Mouse (Mus musculus) testis, adult 2 months (tissue): ENCODE results near the gene Myoz2.

Experiments used
- CTCF ChIP-seq: fragments of 200-500 bp; IDR thresholded peaks from 2 replicates; pipeline ENCODE4 v1.5.1; 2012; ENCODE audit warnings: low read depth, mild to moderate bottlenecking, inconsistent platforms, low read length, moderate library complexity; ENCODE audit not compliant: control insufficient read depth, insufficient read depth, insufficient replicate concordance
- POLR2A ChIP-seq: fragments of 200-500 bp; IDR thresholded peaks from 2 replicates; pipeline ENCODE4 v1.6.1; 2012; ENCODE audit warnings: low read depth, mild to moderate bottlenecking, inconsistent platforms, low read length, moderate library complexity; ENCODE audit not compliant: control insufficient read depth

GRCm38 (mm10) chr3:123075034-123075433 is 40.2 kb upstream of the Myoz2 start:
- TF ChIP-seq CTCF (no peak), POLR2A (no peak)
